Mouse (Mus musculus) skeletal muscle tissue, adult 2 months (tissue): Measurements from ENCODE around the gene Fcgr3.
"Not testable (repeated sequence)": the region's sequence is repeated elsewhere in the genome, so short reads cannot be mapped to it uniquely, and the experiment has no call there.

ENCODE experiments used
- DNase-seq: peaks from one replicate; pipeline ENCODE4 v3.0.0-alpha.2; 2012; ENCODE audit warnings: low read depth, low spot score

Fcgr3 gene

GRCm38 (mm10) chr1:171064491-171065242 lies at the start of gene Fcgr3:
Gene Fcgr3 (minus strand): TSS chr1:171064935.
- peak; percentile 52 for DNase-seq

DNA sequence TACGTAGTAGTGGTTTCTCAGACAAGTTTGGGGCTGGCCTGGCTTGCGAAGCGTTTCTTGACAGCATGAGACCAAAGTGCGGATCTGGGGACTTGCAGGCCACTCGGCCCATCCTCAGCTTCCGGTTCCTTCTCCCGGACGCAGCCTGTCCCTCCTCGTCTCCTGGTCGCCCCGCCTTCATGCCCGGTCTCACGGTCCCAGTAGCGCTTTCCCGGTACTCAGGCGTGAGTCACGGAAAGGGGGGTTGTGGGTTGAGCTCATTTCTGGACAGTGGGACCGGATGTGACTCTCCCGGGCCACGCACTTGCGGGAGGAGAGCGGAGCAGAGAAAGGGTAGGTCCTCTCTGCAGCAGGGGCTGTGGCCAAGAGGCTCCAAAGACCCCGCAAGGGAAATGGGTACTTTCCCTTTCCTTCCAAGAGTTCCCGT lies 49.2 kb upstream of the Fcgr3 start, which contains the start of gene Cfap126:
Cfap126 (plus strand) TSS at position 46 of the 427 bp plus-strand sequence.
- DNase-seq, result peak; percentile 93

- DNase-seq, result no peak
These were observed 48.3 kb upstream of the Fcgr3 start for GRCm38 (mm10) chr1:171112986-171113385.

GRCm38 (mm10) chr1:171111781-171112575 lies 47.2 kb upstream of the Fcgr3 start:
- DNase-seq, result peak; percentile 52

DNA sequence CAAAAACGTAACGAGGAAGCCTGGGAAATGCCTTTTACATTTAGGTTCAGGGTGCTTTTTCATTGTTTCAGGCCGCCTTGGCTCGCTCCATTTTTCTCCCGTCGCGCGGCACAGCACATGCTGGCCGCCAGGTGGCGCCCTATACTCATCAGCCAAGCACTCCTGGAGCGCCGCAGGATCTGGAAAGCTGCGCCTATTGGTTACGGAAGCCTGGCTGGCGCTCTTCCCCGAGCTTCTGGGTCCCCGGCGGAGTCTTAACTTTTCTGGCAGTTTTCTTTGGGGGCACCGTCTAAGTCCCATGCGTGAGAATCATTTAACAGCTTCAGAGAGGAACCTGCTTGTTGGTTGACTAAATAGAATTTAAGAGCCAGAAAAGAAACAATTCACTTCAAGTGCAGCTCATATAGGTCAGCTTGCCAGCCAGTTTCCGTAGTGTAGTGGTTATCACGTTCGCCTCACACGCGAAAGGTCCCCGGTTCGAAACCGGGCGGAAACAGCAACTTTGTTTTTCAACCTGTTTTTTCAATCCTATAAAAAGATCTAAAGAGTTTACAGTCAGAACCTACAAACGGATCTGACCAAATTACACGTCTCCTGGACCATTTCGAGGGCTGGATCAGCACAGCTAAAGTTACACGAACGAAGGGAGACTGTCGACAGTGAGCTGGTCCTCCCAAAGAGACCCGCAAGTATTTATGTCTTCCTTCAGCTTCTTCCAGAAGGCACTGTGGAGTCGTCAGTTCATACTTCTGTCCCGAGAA lies 46.5 kb upstream of the Fcgr3 start:
- DNase-seq, result peak; percentile 97

DNA sequence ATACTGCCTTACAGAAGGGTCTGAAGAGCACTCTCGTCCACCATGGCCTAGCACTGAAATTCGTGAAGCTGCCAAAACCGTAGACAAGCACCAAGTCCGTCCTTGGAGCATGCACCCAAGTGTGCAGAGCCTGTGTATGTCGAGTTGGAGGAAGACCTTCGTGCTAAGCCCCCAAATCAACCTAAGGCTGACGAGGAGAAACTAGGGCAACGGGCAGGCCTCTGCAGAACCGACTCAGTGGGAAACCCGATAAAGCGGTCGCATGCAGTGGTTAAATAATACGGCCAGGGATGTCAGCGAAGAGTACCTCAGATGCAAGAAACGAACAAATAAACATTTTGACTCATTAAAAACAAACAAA lies 45.9 kb upstream of the Fcgr3 start:
- DNase-seq, result no peak

DNA sequence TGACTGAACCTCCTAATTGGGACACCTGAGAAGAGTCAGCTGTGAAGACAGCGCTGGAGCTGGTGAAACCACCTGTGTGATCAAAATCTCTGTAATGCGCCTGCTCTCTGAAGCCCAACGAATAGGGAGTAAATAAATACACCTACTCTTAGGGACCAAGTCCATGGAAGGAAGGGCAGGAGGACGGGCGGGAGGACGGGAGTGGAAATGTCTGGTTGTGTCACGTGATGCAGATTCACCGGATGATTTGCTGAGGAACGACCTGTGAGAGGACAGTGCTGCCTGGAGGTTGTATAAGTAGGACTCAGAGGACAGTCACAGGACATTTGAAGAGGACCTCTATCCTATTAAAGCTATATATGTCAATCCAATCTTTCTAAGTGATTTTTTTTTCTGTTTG lies 44.9 kb upstream of the Fcgr3 start:
- no peak for DNase-seq

- DNase-seq, result no peak
These were observed 40.5 kb upstream of the Fcgr3 start for GRCm38 (mm10) chr1:171105226-171105625.

GRCm38 (mm10) chr1:171103179-171103840 lies 38.6 kb upstream of the Fcgr3 start:
- DNase-seq, result no peak

- DNase-seq, result peak; percentile 85
These were observed 37.9 kb upstream of the Fcgr3 start for GRCm38 (mm10) chr1:171102547-171103177.

DNA sequence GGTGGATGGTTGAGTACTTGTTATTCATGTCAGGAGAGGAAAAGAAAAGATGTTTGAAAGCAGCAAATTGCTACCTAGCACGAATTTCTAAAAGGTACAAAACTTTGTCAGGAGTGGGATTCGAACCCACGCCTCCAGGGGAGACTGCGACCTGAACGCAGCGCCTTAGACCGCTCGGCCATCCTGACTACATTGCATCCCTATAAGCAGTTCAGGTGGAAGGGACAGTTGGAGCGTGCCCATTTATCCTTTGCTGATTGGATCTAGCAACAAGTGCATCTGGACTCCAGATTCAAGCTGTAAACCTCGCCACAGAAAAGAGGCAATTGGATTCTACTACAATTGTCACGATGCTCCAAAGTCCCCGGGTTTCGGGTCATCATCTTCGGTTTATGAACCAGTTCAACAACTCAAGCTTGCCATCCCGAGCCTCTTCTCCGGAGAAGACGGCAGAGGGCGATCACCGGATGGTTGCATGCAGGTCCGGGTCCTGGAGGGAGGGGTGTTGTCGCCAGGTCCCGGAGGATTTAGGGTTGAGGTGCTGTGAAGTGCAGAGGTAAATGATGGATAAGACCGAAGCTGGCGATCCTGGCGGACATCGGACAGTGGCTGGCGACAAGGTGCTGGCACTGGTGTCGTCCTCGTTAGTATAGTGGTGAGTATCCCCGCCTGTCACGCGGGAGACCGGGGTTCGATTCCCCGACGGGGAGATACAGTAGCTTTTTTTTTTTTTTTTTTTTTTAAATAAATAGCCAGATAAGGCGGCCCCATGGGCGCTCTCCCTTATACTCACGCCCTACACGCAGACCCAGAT lies 37.2 kb upstream of the Fcgr3 start:
- DNase-seq, result peak; percentile 86

- DNase-seq, result no peak
These were observed 36.3 kb upstream of the Fcgr3 start for GRCm38 (mm10) chr1:171101033-171101432.

GRCm38 (mm10) chr1:171097612-171098011 lies 32.9 kb upstream of the Fcgr3 start:
- DNase-seq, result no peak

- no peak for DNase-seq
These were observed 32.4 kb upstream of the Fcgr3 start for GRCm38 (mm10) chr1:171097136-171097535.

DNA sequence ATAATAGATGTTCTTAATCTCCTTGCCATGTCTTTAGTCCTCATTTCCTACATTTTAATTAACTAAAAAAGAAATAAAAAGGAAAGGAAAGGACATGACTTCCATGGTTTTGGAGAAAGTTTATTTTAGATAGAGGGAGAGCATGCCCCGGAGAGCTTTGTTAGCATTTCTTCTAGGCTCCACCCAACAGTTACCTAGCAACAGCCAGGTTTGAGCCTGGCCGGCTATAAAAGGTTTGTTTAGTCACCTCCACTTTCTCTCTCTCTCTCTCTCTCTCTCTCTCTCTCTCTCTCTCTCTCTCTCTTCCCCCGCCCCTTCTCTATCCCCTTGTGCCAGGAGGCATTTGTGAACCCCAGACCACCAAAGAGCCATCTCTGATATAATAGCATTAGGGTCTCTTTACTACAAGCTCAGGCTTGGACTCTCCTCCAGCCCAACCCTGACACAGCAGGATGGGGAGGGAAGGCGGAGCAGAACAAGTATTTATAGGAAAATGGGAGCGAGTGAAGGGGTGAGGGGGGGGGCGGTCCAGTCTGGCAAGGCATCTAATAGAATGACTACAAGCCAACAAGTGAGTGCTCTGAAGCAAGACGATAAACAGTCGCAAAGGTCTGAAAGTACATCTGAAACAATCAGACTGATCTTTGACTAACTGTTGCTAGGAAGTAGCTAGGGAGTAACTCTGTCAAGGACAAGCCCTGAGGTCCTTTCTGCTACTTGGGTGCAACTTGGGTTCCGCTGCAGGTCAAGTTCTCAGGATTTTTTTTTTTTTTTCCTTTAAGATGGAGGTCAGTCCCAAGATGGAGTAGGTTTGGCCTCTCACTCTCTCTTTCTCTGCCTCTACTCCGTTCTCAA lies 31.6 kb upstream of the Fcgr3 start:
- no peak for DNase-seq

- DNase-seq, result no peak
These were observed 29.7 kb upstream of the Fcgr3 start for GRCm38 (mm10) chr1:171094424-171094823.

DNA sequence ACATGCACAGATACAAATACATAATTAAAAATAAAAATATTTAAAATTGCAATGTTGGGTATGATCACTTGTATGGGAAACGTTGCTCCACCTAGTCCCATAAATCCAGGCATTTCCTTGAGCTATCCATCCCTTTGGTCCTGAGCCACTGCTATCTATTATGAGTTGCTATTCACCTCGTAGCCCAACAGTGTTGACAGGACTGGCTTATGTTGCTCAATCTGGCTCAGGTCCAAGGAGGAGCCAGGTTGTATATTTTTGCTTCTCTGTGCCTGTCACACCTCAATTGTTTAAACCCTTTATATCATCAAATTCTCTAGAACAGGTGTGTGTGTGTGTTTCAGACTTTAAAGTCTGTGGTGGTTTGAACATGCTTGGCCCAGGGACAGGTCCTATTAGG lies 26.0 kb upstream of the Fcgr3 start:
- DNase-seq, result no peak

DNA sequence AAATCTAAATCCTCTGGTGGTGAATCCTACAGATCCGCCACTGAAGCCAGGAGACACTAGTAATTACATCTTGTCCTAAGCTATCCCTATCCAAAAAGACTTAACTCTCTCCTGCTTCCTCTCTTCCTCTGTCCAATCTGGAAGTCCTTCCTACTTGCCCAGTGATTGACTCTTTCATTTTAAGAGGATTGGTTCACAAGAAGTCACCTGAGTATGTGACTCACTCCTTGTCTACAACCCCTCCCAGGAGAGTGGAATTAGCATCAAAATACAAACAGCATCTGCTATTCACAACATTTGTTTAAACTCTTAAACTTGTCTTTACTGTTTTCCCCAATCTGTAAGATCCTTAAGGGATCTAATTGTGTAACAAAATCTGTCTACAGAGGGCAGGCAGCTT lies 25.2 kb upstream of the Fcgr3 start:
- DNase-seq, result no peak

- DNase-seq, result not testable (repeated sequence)
These were observed 23.6 kb upstream of the Fcgr3 start for GRCm38 (mm10) chr1:171088237-171088869.
